Mouse (Mus musculus): ENCODE data around the gene Naaladl2. TPM values are rescaled to one million over a fixed set of nuclear protein-coding genes. Genes with fewer than 3 reads are reported as not detected.

The Naaladl2 gene
- 0.28 and 0.37 TPM in 2 replicates for polyA plus RNA-seq (2012; rRNA removed)

DNA sequence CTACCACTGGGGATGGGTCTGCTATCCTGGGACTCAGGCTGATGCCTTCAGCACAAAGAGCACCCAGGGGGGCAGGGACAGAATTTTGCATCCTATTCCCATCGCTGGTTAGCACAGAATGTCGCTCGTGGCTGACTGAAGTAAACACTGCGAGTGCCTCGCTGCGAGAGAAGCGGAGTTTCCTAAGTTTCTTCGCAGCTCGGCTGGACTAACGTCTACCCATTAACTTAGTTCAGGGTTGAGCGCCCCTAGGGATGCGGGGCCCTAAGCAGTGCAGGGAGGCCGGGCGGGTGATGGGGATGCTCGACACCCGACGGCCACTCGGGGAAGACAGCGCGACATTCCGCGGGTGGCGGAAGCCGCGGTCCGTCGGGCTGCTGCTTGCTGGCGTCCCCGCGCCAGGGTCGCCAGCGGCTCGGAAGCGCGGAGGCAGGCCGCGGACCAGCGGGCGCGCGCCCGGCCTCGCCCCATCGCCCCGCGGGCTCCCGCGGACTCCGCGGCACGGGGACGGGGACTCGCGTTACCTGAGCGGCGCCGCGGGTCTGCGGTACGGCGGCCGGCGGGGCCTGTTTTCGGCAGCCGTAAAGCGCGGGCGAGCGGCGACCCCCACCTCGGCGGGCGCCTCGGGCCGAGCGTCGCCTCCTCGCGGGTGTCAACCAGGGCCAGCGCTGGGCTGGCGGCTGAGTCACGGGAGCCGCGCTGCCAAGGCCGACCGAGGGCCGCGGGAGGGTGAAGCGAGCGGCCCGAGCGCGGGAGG, at the start of gene Naaladl2:
TSS of gene Naaladl2 (minus strand) at position 707 of the 757 bp plus-strand sequence.

